Mouse (Mus musculus): Measurements from ENCODE around the gene Higd1a.

- TF ChIP-seq EP300 (IDR thresholded peaks at IDR 0.05; ENCODE audit: insufficient read depth, low read depth, low read length) (no peak), CTCF (IDR thresholded peaks at IDR 0.05; ENCODE audit: low read depth, low read length) (peak; percentile 47)
Measured at GRCm38 (mm10) chr9:121877052-121877740, 19.0 kb upstream of the Higd1a start.

Data from ES-Bruce4 (cell line).